Mouse (Mus musculus) stomach, adult 2 months (tissue): Measurements from ENCODE around the gene Plekhh2. TPM values are rescaled to one million over a fixed set of nuclear protein-coding genes. Genes with fewer than 3 reads are reported as not detected.

Source experiments
- polyA plus RNA-seq: library from polyadenylated mRNA; depleted of rRNA; stranded (reverse); fragments of >200 nt; gene quantifications from 2 replicates; pipeline ENCODE4 v1.2.3, GENCODE M21; 2012; rRNA removed

Gene Plekhh2
- polyA plus RNA-seq, result 0.89 and 1.7 TPM in 2 replicates

DNA sequence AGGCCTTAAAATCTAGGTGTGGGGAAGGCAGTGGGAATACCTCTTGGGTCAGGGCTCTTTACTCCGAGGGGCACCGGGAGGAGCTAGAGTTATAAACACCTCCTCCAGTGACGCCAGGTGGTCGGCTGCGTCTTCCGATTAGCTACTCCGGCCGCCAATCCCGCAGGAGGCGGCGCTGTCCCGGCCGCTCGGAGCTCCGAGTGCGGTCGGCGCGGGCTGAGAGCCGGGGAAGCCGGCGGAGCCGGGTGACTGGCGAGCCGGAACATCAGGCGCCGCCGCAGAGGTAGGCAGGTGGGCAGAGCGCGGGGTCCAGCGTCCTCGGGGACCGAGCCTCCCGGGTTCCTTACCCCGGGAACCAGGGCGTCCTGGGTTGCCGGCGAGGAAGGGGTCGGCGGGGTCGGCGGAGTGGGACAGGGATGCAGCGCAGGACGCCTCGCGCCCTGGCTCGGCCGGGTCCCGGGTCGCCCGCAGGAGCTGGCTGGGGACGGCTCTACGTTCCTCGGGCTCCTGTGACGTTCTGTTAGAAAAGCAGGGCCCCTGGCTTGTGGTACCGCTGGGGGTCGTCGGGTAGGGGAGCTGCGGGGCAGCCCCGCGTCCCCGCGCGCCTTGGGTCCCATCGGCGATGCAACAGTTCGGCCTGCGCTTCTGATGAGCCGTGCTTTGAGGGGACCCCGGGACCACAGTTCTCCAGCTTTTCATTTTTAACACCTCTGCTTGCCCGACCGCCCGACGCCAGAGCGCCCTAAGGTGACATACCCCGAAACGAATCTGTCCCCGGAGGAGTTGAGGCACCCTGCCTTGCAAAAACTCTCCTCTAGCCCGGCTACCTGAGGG is at the start of gene Plekhh2:
TSS of gene Plekhh2 (plus strand) at position 214 of the 834 bp plus-strand sequence.

DNA sequence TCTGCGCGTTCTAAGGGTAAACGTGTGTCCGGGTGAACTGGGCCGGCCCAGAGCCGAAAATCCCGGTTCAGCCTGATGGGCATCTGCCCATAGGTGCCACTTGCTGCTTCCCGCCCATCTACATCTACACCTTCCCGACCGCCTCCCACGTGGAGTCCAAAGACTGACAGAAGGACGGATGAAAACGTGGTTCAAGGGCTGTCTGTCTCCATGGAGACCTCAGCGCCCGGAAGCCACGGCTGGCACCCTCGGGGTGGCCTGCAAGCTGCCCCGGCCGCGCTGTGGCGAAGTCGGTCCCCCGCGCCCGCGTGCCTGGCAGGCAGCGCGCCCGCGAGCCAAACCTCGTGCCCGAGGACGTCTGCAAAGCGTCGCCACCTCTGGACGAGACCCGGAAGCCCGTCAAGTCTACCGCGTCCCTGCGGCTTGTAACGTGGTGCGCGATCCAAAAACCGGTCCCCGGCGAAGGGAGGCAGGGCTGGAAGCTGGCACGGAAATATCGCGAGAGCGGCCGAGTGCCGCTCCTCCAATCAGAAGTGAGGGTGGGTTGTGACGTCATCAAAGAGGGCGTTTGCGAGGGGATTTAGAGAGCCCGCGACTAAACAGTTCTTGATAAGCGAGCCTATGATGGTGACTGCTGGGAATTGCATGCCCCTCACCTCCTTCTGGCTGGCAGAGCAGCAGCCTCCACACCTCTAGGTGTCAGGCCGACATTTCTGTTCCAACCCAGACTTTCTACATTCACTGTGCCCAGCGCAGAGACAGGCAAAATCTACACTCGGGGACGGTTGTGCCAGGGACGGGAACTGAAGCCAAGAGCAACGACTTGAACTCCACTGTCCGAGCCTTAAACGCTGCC is 45.7 kb upstream of the Plekhh2 start, which contains the start of gene Thada:
TSS of gene Thada (minus strand) at position 453 of the 856 bp plus-strand sequence.

DNA sequence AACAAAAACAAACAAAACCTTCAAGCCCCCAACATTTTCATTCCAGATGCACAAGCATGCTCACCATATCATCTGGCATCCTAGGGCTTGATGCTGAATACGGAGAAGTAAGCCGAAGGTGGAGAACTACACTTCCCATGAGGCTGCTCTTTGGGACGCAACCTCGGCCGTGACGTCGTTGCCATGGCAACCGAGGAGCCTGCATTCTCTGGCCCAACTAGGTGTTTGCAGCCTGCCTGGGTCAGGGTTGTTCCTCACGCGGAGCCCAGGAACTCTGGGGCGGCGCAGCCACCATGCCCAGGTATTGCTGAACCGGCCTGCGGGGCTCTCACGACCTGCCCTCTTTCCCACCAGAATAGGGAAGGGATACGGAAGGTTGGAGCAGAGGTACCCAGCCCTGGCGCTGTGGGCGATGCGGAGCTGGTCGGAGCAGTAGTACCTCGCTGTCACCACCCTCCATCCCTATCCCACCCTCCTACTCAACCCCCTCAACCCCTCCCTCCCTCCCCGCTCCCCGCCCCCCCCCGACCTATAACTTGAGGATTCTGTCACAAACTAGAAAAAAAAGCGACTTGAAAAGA is 114.7 kb downstream of the Plekhh2 start, which contains the start of gene Dync2li1:
TSS of gene Dync2li1 (plus strand) at position 221 of the 581 bp plus-strand sequence.

Other genes with a start within 250 kb of the Plekhh2 start
- gene Thada, start 45.7 kb upstream of the Plekhh2 start, polyA plus RNA-seq, result 2.3 and 3.4 TPM in 2 replicates
- 0.09 and 0.31 TPM in 2 replicates for gene Dync2li1, start 114.6 kb downstream of the Plekhh2 start, polyA plus RNA-seq
- 0.13 and 0.36 TPM in 2 replicates for gene Abcg8, start 164.4 kb downstream of the Plekhh2 start, polyA plus RNA-seq
- gene Abcg5, start 171.1 kb downstream of the Plekhh2 start, polyA plus RNA-seq, result 1.0 and 1.1 TPM in 2 replicates